Mouse (Mus musculus): ENCODE measurements at regions not wholly inside any gene's neighbourhood (a gene's known extent, or its start where the extent isn't known, plus 50 kb on each side); places are given as distances from the start of the nearest gene placed in this dataset.

DNA sequence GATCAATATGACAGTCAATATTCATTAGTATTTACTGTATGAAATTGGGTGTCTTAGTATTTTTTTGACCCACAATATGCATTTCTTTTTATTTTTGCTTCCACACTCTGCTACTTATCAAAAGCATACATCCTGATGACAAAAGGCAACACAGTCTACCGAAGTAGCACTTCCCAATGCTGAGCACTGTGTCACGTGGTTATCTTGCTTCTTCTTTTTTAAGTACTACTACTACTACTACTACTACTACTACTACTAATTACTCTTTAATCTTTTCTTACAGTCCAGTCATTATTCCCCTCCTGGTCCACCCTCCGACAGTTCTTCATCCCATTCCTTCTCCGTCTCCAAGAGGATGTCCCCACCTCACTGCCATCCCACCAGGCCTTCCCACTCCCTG lies 92.6 kb upstream of the Tgm3 start:
- dilution Hi-C loops (cut with MboI; ENCODE audit: extremely low pct_ligation_motif_present, extremely low pct_unique_long_range_greater_than_20kb, low sequenced_read_pairs) = no loop called here
- no peak for DNase-seq (ENCODE audit: extremely low read depth)
- no peak overlapping the region for H3K4me3 ChIP-seq (replicated peaks in 1 of 3; ENCODE audit: low read depth in 2 of 3, low read length in 2 of 3, poor library complexity in 1 of 3)

DNA sequence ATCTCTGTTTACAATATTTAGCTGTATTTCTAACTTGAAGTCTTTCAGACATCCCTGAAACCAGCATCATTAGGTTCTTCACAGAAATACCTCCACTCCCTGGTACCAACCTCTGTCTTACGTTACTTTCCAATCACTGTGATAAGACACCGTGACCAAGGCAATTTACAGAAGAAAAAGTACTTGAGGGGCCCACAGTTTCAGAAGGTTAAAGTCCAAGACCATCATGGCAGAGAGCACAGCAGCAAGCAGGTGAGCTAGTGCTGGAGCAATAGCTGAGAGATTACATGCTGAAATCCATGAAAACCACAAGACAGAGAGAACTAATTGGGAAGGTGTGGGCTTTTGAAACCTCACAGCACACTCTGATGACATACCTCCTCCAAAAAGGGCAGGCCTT lies 84.9 kb upstream of the Tgm3 start:
- in situ Hi-C loops (cut with MboI; ENCODE audit: low pct_ligation_motif_present, low pct_unique_long_range_greater_than_20kb, low sequenced_read_pairs) (no loop called here), dilution Hi-C loops (cut with MboI; ENCODE audit: extremely low pct_ligation_motif_present, extremely low pct_unique_long_range_greater_than_20kb, low sequenced_read_pairs) (no loop called here)
- no peak for DNase-seq (ENCODE audit: extremely low read depth)
- TF ChIP-seq JUND (conservative IDR thresholded peaks at IDR 0.05; ENCODE audit: low read depth, low read length) (no peak), ETS1 (conservative IDR thresholded peaks at IDR 0.05; ENCODE audit: low read depth, low read length) (no peak), IRF4 (IDR thresholded peaks at IDR 0.05; ENCODE audit: low read depth, low read length) (no peak), MXI1 (IDR thresholded peaks at IDR 0.05; ENCODE audit: low read depth, low read length) (no peak), CTCF (conservative IDR thresholded peaks at IDR 0.05 in 1 of 2, IDR thresholded peaks at IDR 0.05 in 1 of 2; ENCODE audit: low read depth in 2 of 2, low read length in 2 of 2) (no peak), POLR2A (IDR thresholded peaks at IDR 0.05; ENCODE audit: low read depth, low read length) (no peak), NELFE (IDR thresholded peaks at IDR 0.05; ENCODE audit: low read depth, low read length) (no peak), E2F4 (IDR thresholded peaks at IDR 0.05; ENCODE audit: insufficient replicate concordance, low read depth, low read length) (no peak), TCF12 (IDR thresholded peaks at IDR 0.05; ENCODE audit: low read depth, low read length) (no peak), UBTF (IDR thresholded peaks at IDR 0.05; ENCODE audit: low read depth, low read length) (no peak), ELF1 (IDR thresholded peaks at IDR 0.05; ENCODE audit: low read depth, low read length) (no peak), MAZ (IDR thresholded peaks at IDR 0.05; ENCODE audit: low read depth, low read length) (no peak)
- no peak overlapping the region for H3K27ac ChIP-seq (ENCODE audit: insufficient read depth, low read depth)
- H3K36me3 ChIP-seq (replicated peaks in 1 of 2; ENCODE audit: control insufficient read depth in 1 of 2, insufficient read depth in 1 of 2, low read length in 1 of 2) = no peaks in the 10 kb centered on the region
- H3K4me2 ChIP-seq (ENCODE audit: insufficient read depth, low read depth, poor library complexity, severe bottlenecking) = no peak overlapping the region
- no peak overlapping the region for H3K4me3 ChIP-seq (replicated peaks in 1 of 3; ENCODE audit: low read depth in 2 of 3, low read length in 2 of 3, poor library complexity in 1 of 3)
- peaks cover 2% of the 10 kb centered on the region for H3K27me3 ChIP-seq (replicated peaks)
- H3K79me2 ChIP-seq (replicated peaks; ENCODE audit: control insufficient read depth, extremely low read depth, insufficient read depth, poor library complexity, severe bottlenecking) = no peaks in the 10 kb centered on the region
- H3K4me1 ChIP-seq (ENCODE audit: control insufficient read depth in 1 of 2, insufficient read depth in 2 of 2) = no peaks in the 10 kb centered on the region
- H3K9ac ChIP-seq (ENCODE audit: insufficient read depth, low read depth) = no peak overlapping the region
- H3K9me3 ChIP-seq (replicated peaks; ENCODE audit: low read length) = peaks cover 8% of the 10 kb centered on the region

More for the DNA sequence above, 92.6 kb upstream of the Tgm3 start:
- Histone ChIP-seq H3K4me2 (ENCODE audit: insufficient read depth, low read depth, poor library complexity, severe bottlenecking) (no peak overlapping the region), H3K4me1 (ENCODE audit: control insufficient read depth in 1 of 2, insufficient read depth in 2 of 2) (no peaks in the 10 kb centered on the region), H3K27ac (ENCODE audit: insufficient read depth, low read depth) (no peak overlapping the region), H3K9ac (ENCODE audit: insufficient read depth, low read depth) (no peak overlapping the region), H3K79me2 (replicated peaks; ENCODE audit: control insufficient read depth, extremely low read depth, insufficient read depth, poor library complexity, severe bottlenecking) (no peaks in the 10 kb centered on the region), H3K9me3 (replicated peaks; ENCODE audit: low read length) (peaks cover 8% of the 10 kb centered on the region), H3K27me3 (replicated peaks) (peaks cover 6% of the 10 kb centered on the region), H3K36me3 (replicated peaks in 1 of 2; ENCODE audit: control insufficient read depth in 1 of 2, insufficient read depth in 1 of 2, low read length in 1 of 2) (no peaks in the 10 kb centered on the region)
- TF ChIP-seq BHLHE40 (IDR thresholded peaks at IDR 0.05; ENCODE audit: low read depth, low read length) (no peak), RAD21 (IDR thresholded peaks at IDR 0.05; ENCODE audit: low read depth, low read length) (no peak), RCOR1 (conservative IDR thresholded peaks at IDR 0.05; ENCODE audit: low read depth, low read length) (no peak), SMC3 (IDR thresholded peaks at IDR 0.05; ENCODE audit: low read depth, low read length) (no peak), MAX (IDR thresholded peaks at IDR 0.05; ENCODE audit: low read length) (no peak), USF1 (IDR thresholded peaks at IDR 0.05; ENCODE audit: low read depth, low read length) (no peak), USF2 (conservative IDR thresholded peaks at IDR 0.05; ENCODE audit: low read depth, low read length) (no peak)
- in situ Hi-C loops (cut with MboI; ENCODE audit: low pct_ligation_motif_present, low pct_unique_long_range_greater_than_20kb, low sequenced_read_pairs) = loop anchor here (25.0 kb wide), 1 partner anchor 318 kb away; no protein-coding TSS in a partner anchor
